Mouse (Mus musculus) kidney, adult 2 months (tissue): ENCODE measurements around the gene Meis1.

ENCODE experiments used
- CTCF ChIP-seq: fragments of 200-500 bp; conservative IDR thresholded peaks from 2 replicates; pipeline ENCODE4 v1.5.1; 2011; ENCODE audit warnings: low read depth, mild to moderate bottlenecking, control low read depth, low read length, moderate library complexity, mixed read lengths; ENCODE audit not compliant: insufficient read depth, insufficient read length
- POLR2A ChIP-seq: fragments of 200-500 bp; IDR thresholded peaks from one replicate; pipeline ENCODE4 v1.6.1; 2011; ENCODE audit warnings: low read depth, low read length, control low read depth

DNA sequence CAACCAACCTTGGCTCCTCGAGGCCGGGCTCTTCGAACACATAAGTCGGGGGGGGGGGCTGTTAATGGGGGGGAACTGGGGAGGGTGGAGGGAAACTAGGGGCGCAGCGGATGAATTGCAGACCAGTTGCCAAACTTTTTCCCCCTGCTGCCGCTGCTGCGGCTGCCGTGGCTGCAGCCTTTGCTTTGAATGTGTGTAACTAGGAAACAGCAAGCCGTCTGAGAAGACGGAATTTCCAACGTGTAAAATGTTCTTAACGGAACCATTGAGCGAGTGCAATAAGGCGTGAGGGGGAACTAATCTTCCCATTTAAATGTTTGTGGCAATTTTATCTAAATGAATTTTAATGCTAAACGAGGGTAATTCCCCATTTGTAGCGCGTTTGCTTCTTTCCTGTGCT is 140.8 kb downstream of the Meis1 start:
- TF ChIP-seq CTCF (no peak), POLR2A (no peak)
